Mouse (Mus musculus): ENCODE measurements around the gene Aldh6a1.

Aldh6a1 gene

DNA sequence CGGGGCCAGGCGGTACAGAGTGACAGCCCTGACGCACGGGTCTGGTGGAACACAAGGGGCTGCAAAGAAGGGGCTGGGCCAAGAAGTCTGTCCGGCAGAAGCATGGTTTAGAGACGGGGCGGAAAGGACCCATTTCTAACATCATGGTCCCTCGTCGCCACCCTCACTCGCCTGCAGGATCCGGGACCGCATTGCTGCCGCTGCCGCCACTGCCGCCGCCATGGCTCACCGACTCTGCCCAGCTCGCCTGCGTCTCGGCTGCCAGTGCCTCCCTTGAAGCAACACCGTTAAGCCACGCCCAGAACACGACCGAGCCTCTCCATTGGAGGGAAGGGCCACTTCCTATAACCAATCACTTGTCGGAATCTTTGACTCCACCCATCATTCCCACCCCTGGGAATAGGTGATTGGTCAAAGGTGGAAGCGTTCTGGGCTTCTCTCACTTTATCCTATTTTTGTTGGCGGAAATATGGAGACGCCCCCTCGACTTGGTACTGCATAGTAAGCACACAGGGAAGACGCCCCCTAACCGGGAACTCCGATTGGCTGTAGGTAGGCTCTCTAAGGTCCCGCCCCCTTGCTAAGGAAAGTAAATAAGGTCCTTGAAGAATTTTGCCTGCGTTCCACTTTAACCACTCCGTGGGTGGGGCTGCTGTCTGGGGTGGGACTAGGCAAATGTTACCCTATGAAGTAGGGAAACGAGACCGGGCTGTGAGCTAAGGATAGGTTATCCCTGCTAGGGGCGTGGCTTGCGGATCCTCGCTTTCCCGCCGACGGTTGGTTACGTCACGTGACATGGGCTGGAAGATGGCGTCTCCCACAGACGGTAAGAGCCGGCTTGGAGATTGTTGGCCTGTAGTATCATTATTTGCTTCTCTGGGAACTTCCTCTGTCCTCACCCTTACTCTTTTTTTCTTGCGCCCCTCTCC lies at the start of gene Aldh6a1, which contains the start of gene Lin52:
Aldh6a1 (minus strand) TSS at position 287 of the 929 bp plus-strand sequence.
Lin52 (plus strand) TSS at position 705 of the 929 bp plus-strand sequence.
- peak; percentile 97 to 99 for DNase-seq (ENCODE audit: low spot score in 2 of 2)

DNA sequence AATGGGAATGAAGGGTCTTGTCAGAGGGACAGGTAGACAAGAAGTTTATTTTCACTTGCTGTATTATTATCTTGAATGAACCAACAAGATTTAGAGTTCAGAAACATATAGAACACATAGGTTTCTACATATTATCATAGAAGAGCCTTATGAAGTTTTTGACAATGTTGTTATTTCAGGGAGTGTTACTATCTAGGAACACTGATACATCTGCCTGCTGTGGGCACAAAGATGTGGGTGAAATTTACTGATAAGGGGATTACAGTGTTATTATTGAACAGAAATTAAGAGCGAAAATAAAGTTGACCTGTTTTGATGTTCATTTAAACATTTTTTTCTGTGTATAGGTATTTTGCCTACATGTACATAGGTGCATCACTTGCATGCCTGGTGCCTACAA lies 46.0 kb upstream of the Aldh6a1 start:
- no peak for DNase-seq (ENCODE audit: low spot score in 2 of 2)

DNA sequence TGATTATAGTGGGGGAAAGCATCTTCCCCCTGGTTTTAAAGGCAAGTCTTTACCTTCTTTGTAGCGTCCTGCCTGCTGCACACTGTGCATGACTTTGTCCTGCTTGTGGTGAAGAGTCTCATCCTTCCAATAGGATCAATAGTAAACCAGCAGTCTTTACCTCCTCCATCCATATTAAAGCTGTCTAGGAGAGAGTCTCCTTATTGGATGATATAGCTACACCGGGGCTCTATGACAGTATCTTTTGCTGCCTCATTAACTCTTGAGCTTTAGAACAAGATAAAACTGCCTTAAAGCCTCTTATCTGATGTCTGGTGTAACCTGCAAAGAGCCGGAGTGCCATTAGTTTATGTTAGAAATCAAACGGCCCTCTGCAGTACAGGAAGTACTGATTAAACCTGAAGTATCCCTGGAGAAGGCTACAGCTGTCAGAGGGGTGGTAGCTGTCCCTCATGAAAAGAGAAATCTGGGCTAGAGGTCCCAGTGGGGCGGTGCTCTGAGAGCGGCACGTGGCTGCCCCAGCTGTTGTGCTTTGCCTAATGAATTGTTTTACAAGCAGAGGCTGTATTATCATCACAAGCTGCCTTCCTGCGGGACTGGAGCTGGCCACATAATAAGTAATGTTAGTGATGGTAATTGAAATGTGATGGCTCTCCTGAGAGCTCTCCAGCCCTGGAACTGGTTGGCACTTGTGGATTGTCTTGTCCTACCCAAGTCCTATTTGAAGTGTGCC lies 36.7 kb upstream of the Aldh6a1 start:
- no peak for DNase-seq (ENCODE audit: low spot score in 2 of 2)

DNA sequence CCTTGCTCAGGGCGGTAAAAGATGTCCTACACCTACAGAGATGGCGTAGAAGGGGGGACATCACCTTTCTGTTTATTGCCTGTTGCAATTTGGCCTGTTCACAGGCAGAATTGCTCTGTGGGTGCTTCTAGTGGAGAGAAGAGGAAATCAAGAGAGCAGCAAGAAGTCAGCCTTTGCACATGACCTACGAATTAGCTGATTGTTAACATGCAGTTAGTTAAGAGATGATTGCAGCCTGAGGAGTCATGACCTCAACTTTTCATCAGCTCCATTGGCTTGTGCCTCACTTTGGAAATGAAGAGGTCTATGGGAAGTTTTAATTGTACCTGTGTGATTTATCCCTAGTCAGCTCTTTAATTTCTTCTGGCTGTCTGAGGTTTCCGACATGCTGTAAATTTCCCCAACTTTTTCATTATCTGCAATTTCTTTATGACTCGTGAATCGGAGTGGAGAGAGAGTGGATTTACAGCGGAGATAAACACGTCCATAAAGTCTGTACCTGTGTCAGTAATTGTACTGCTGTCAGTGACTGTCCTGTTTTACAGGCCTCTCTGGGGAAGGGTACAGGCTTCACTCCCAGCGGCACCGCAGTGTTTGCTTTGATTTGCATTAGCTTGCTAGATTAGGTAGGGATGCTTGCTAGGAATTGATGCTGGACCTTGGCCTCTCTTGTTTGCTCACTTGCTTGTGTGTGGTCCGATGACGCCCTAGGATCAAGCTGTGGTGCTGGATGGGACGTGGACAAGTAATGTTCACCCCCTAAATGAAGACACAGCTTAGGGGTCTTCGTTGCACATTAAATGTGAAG lies 32.2 kb upstream of the Aldh6a1 start:
- no peak for DNase-seq (ENCODE audit: low spot score in 2 of 2)

DNA sequence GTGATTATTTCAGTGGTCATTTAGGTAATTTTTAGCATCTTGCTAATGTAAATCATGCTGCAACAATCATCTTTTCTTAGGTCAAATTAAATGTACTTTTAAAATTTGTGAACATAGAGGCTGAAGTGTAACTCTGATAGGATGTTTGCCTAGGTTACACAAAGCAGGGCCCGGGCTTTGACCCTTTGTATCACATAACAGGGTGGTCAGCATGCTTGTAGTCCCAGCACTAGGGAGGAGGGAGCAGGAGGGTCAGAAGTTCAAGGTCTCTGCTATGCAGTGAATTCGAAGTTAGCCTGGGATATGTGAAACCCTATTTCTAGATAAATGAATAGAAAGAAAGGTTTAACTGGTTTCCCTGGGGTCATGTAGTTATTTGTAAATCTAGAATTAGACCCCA lies 30.4 kb upstream of the Aldh6a1 start:
- DNase-seq (ENCODE audit: low spot score in 2 of 2): no peak

DNA sequence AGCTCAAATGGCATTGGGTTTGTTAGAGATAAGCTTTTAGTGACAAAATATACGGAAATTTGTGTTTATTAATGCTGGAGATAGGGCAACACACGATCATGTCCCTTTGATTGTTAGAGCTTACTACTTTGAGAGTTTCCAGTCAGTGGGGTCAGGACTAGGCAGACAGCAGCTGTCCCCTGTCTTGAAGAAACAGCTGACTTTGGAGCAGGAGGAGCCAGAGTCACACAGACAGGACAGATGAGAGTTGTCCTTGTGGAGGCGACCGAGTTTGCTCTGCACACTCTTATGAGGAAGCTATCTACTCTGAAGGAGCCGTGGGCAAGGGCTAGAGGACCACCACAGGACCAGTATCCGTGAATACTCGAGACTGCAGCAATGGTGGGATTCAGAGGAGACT lies 28.1 kb upstream of the Aldh6a1 start:
- DNase-seq (ENCODE audit: low spot score in 2 of 2): no peak

DNA sequence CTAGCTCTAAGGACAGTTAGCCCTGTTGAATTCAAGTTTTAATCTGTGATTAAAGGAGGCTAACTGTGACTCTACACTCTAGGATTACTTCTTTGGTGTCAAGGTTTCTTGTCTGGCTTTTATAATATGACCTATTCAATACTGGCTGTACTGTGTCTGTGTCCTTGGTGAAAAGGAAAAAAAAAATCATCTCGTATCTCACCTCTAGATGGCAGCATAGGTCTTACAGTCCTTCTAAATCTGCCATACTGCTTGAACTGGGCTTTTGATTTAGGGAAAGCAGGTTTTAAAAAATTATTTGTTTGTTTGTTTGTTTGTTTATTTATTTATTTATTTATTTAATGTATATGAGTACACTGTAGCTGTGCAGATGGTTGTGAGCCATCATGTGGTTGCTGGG lies 17.9 kb upstream of the Aldh6a1 start:
- no peak for DNase-seq (ENCODE audit: low spot score in 2 of 2)

DNA sequence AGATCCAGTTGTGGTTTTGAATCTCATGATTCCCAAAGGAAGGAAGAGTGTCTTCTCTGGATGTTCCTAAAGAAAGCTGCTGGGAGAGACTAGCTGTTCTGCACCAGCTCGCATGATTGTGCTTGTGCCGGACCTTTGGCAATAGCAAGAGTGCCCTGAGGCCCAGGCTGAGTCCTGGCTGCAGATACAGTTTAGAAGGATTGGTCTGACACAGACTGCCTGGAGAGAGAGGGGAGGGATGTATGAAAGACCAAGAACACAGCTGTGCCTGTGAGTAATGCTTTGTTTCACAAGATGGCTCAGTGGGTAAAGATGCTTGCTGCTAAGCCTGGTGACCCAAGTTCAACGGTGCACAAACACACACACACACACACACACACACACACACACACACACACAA lies 12.1 kb upstream of the Aldh6a1 start:
- DNase-seq (ENCODE audit: low spot score in 2 of 2): no peak

DNA sequence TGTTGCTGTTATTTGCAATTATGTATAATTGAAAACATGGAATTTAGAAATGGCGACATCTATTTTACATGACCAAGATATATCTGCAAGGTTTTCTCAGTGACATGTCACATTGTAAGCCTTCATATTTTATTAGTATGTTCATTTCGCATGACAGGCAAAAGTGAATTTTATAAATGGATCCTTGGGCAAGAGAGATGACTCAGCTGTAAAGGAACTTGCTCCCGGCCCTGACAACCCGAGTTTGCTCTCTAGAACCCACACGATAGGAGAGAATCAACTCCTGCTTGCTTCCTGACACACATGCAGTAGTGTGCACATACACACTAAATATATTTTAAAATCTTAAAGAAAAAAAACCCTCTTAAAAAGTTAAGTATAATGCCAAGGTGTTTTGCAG lies 10.6 kb upstream of the Aldh6a1 start:
- no peak for DNase-seq (ENCODE audit: low spot score in 2 of 2)

DNA sequence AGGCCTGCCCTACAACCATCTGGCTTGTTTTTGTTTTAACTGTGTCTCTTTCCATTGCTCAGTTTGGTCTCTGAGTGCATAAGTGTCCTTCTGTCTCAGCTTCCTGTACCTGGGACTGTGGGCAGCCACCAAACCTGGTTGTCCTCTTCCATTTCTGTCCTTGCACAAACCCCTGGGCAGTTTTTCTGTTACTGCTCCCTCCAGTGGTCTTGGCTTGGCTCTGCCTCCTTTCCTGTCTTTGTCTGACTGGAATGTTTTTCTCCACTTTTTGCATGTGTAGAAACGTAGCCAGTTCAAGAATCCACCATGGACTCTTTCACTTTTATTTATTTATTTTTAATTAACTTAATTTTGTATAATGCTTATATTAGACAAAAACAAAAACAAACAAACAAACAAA lies 9.0 kb upstream of the Aldh6a1 start:
- DNase-seq (ENCODE audit: low spot score in 2 of 2): no peak

DNA sequence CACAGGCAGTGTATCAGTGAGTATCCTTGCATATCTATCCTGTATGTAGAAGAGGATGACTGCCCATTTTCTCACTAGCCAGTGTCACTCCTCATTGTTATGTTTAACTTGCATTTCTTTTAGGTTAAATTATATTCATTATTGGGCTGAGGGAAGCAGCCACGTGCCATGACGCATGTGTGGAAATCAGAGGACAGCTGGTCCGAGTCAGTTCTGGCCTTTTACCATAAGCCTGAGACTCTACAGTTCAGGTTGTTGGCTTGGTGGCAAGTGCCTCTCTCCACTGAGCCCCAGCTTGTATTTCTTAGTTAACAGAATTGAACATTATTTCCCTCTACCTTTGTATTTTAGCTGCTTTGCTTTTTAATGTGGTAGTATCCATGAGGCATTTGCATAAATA lies 6.1 kb upstream of the Aldh6a1 start:
- no peak for DNase-seq (ENCODE audit: low spot score in 2 of 2)

DNA sequence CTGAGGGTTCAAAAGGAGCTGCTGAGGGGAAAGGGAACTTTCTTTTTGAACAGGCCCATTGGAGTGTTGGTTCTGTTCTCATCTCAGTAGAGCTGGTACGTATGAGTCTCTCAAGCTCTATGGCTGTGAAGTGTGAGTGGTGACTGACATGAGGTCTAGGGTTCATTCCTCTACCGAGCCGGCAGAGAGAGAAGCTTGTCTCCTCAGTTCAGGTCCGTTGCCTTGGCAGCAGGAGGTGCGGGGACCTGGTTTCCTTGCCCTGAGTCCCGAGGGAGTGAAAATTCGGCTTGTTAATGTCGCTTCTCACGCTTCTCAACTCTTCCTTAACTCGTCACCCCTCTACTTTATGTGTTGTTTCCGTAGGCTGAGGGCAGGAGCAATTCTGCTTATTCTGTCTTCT lies 997 bp upstream of the Aldh6a1 start:
- DNase-seq (ENCODE audit: low spot score in 2 of 2): peak in 1 of 2 experiments; percentile 33

DNA sequence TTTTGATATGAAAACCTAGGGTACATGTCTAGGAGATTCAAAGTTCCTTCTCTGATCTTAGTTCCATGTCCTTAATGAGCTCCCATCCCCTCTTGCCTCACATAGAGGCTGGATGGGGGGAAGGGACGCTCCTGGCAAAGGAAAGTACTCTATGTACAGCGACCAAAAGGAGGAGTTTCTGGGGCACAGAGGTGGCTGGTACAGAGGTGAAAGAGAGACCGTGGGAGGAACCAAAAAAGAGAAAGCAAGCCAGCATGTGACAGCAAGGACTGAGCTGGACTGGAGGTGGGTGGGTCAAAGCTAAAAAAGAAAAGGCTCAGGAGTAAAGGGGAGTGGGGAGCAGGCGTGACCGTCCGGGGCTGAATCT lies 470 bp downstream of the Aldh6a1 start:
- no peak for DNase-seq (ENCODE audit: low spot score in 2 of 2)

DNA sequence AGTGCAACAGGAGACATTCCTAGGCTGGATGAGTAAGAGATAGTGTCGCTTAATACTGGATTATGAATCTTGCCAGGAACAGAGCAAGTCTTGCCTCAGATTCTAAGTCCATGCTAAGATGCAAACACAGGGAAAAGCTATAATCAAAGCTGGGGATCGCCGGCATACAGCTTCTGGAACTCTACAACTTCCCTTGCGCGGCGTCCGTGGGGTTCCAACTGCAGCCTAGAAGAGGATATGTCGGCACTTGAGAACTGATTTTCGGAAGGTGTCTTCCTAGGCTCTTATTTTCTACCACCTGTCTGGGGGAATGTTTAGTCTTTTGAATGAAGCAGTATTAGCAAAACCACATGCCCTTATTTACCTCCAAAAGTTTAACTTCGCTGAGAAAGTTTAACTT lies 917 bp downstream of the Aldh6a1 start:
- no peak for DNase-seq (ENCODE audit: low spot score in 2 of 2)

DNA sequence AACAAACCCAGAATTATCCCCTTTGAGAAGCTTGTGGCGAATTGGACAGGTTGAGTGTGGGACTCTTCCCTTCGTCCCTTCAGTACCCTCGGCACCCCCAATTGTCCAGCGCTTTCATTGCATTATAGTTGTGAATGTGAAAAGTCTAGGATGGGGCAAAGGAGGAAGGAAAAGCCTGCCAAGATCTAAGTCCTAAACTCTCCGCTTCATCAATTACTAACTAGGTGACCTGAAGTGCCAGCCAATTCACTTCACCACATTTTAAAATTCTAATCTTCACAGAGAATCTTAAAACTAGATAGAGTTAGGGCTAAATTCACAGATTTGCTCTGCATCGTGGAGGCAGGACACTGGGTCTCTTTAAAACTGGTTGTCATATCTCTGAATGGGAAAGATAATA lies 2.6 kb downstream of the Aldh6a1 start:
- no peak for DNase-seq (ENCODE audit: low spot score in 2 of 2)

DNA sequence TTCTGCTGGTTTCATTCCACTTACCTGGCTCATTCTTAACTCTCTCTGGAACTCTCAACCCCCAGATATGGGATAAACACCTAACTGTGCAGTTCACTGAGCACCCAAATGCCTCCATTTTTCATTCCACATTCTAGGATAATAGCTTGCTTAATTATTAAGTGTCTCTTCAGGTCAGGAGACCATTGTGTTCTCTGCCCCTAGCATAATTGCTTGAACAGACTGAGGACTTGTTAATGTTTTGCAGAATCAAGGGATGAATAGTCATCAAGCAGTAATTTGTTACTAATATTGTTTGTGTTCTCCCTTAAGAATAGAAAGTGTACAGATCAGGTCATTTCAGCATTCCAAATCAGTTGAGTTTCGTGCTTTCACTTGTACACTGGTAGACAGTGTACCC lies 3.4 kb downstream of the Aldh6a1 start:
- no peak for DNase-seq (ENCODE audit: low spot score in 2 of 2)

DNA sequence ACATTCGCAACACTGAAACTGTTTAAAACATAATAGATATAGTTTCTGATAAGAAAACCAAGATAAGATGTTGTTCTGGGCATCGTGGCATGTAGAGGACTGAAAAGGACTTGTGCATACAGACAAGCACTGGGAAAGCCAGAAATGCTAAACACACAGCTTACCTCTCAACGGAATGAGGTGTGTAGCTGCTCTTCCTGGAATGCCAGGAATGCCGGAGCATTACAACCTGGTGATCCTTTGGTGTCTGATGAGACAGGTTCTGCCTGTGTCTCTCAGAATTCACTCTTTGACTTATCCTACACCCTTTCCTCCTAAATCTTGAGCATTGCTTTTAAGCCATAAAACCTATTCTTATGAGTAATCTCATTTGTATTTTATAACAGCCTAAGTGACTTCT lies 8.3 kb downstream of the Aldh6a1 start:
- no peak for DNase-seq (ENCODE audit: low spot score in 2 of 2)

DNA sequence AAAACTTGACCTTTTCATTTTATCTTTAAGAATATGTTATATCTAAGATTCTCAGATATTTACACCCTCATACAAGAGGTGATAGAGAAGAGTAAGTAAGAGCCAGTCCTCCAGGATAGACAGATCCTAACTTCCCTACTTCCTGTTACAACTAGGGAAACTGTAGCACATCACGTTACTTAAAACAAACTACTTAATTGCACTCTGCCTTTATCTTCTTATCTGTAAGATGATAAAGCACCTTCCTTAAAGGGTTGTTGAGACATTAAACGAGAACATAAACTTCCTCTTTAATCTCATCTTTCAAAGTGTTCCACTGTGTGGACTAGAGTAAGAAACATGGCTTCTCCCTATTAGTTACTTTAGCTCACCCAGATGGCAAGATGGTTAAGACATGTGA lies 12.1 kb downstream of the Aldh6a1 start:
- DNase-seq (ENCODE audit: low spot score in 2 of 2): no peak

DNA sequence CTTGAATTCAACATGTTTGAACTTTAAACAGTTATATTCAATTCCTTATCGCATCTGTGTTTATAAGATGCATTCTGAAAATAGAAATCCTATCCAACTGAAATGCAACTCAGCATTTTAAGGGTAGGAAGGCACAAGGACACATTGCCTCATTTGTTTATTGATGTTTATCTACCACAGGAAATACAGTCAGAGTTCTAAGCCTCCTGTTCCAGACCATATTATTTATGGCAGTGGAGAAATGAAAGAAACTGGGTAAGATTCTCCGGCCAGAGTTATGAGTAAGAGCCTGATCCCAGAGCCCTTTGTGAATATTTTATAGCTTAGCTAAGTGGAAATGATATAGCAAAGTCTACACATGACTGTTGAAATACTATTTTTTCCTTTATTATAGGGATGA lies 21.0 kb downstream of the Aldh6a1 start:
- no peak for DNase-seq (ENCODE audit: low spot score in 2 of 2)

DNA sequence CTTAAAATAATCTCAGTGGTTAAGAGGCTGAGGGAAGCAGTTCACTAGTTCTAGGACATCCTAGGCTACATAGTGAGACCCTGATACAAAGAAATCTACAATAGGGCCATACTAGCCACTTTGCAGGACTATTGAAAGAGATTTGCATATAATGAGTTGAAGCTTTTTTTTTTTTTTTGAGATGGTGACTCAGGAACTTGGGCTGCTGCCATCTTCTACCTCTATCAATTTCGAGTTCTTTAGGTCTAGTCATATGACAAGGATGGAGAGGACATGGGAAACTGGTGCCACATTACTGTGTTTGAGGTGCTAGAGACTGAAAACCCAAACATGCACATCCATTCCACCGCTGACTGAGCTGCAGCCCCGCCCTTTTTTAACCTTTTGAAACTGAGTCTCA lies 26.8 kb downstream of the Aldh6a1 start:
- DNase-seq (ENCODE audit: low spot score in 2 of 2): no peak

DNA sequence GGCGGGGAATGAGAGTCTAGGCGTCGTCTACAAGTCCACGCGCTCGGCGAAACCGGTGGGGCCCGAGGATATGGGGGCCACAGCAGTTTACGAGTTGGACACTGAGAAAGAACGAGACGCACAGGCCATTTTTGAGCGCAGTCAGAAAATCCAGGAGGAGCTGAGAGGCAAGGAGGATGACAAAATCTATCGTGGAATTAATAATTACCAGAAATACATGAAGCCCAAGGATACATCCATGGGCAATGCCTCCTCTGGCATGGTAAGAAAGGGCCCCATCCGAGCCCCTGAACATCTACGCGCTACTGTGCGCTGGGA lies 33.2 kb downstream of the Aldh6a1 start:
- no peak for DNase-seq (ENCODE audit: low spot score in 2 of 2)

DNA sequence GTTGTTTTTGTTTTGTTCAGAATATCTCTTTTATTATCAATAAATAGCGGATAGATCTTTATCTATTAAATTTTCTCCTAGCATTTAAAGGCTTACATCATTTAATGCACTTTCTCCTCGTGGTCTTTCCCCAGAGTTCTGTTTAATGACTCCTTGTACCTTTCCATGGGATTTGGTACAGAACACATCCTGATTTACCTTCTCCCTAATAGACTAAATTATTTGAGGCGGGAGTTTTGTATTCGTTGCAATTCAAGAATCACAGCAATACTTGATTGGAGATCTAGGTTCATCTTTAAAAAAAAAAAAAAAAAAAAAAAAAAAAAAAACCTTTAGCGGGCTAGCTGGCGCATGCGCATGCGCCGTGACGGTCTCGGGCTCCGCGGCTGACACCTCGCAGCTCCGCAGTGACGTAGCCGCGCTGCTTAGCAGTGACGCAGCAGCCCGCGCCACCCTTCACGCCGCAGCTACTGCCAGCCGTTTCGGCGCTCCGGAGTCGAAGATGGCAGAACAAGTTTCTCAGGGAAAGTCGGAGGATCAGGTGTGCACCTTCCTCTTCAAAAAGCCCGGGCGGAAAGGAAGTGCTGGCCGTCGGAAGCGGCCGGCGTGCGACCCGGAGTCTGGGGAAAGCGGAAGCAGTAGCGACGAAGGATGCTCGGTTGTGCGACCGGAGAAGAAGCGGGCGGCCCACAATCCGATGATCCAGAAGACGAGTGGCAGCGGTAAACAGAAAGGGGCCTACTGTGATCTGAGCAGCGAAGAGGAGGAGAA lies 33.8 kb downstream of the Aldh6a1 start, which contains the start of gene Rnf113a2:
Rnf113a2 (plus strand) TSS at position 363 of the 771 bp plus-strand sequence.
- peak; percentile 93 for DNase-seq (ENCODE audit: low spot score in 2 of 2)
